Mouse (Mus musculus) liver, postnatal 0 days (tissue): ENCODE data around the gene Nudt3. TPM values are rescaled to one million over a fixed set of nuclear protein-coding genes. Genes with fewer than 3 reads are reported as not detected.
A peak's percentile ranks its signal among the peaks of the same experiment; 100 is the strongest.
"Not testable (repeated sequence)": the region's sequence is repeated elsewhere in the genome, so short reads cannot be mapped to it uniquely, and the experiment has no call there.

ENCODE experiments used
- ATAC-seq: fragments of 200-750 bp; cut with Nextera tagmentation; 2 replicates; pipeline ENCODE4 v1.8.0; 2017; ENCODE audit warnings: mild to moderate bottlenecking, moderate library complexity
- DNase-seq: peaks from one replicate; pipeline ENCODE4 v3.0.0-alpha.2; 2016
- H3K27ac ChIP-seq: fragments of 300-500 bp; sonication (generic); 2 replicates; pipeline ENCODE4 v1.5.1; 2014; ENCODE audit warnings: antibody characterized with exemption, moderate library complexity, mild to moderate bottlenecking, low read depth
- H3K27me3 ChIP-seq: fragments of 300-500 bp; sonication (generic); 2 replicates; pipeline ENCODE4 v1.6.1; 2014; ENCODE audit warnings: low read length, control low read depth, mixed read lengths; ENCODE audit not compliant: insufficient read depth
- H3K36me3 ChIP-seq: fragments of 300-500 bp; sonication (generic); replicated peaks from 2 replicates; pipeline ENCODE4 v1.6.1; 2014; ENCODE audit warnings: mild to moderate bottlenecking, control low read depth, low read length, moderate library complexity, mixed read lengths; ENCODE audit not compliant: insufficient read depth
- H3K4me1 ChIP-seq: fragments of 300-500 bp; sonication (generic); 2 replicates; pipeline ENCODE4 v1.6.1; 2014; ENCODE audit warnings: antibody characterized with exemption, mild to moderate bottlenecking, control low read depth; ENCODE audit not compliant: insufficient read depth
- H3K4me2 ChIP-seq: fragments of 300-500 bp; sonication (generic); 2 replicates; pipeline ENCODE4 v1.6.1; 2014; ENCODE audit warnings: low read depth, mild to moderate bottlenecking, low read length, moderate library complexity, mixed read lengths
- H3K4me3 ChIP-seq: fragments of 300-500 bp; sonication (generic); 2 replicates; pipeline ENCODE4 v1.5.1; 2014; ENCODE audit warnings: low read depth, low read length
- H3K9ac ChIP-seq: fragments of 300-500 bp; sonication (generic); replicated peaks from 2 replicates; pipeline ENCODE4 v1.6.1; 2014; ENCODE audit warnings: mild to moderate bottlenecking, moderate library complexity
- H3K9me3 ChIP-seq: fragments of 300-500 bp; sonication (generic); 2 replicates; pipeline ENCODE4 v1.6.1; 2016; ENCODE audit warnings: mild to moderate bottlenecking, control low read depth, low read length, mixed read lengths
- CTCF ChIP-seq: sonication (generic); IDR thresholded peaks from 2 replicates; pipeline ENCODE4 v1.5.1; 2016; ENCODE audit warnings: antibody characterized with exemption, low read depth
- EP300 ChIP-seq: IDR thresholded peaks from 2 replicates; pipeline ENCODE4 v1.6.1; 2016; ENCODE audit warnings: antibody characterized with exemption, low read depth, mild to moderate bottlenecking
- WGBS: fragments of 180-500 bp; shearing (Covaris S2); extraction: QIAGEN DNeasy Blood & Tissue Kit; methylation state at CpG from one replicate; pipeline ENCODE4 v1.1.7; 2014; ENCODE audit not compliant: insufficient replicate concordance; 5-methylcytosine and 5-hydroxymethylcytosine counted together
- polyA plus RNA-seq: library from polyadenylated mRNA; unstranded; fragments of >200 nt; fragmentation: Nextera tagmentation; extraction: Ambion mirVana; gene quantifications from 2 replicates; pipeline ENCODE4 v1.2.1, GENCODE M21; 2015

The Nudt3 gene
- polyA plus RNA-seq, 1 experiment from 2014 or later, result 17.9 TPM

GRCm38 (mm10) chr17:27644572-27644971 is 21.3 kb upstream of the Nudt3 start:
- Histone ChIP-seq H3K4me1 (no peaks in the 10 kb centered on the region), H3K27ac (no peak overlapping the region), H3K36me3 (no peaks in the 10 kb centered on the region), H3K9me3 (no peaks in the 10 kb centered on the region), H3K4me3 (no peak overlapping the region), H3K9ac (no peak overlapping the region), H3K4me2 (no peak overlapping the region), H3K27me3 (no peaks in the 10 kb centered on the region)
- DNase-seq (no peak), ATAC-seq (0 out of 2 replicates have a peak, but pooled peaks have one; percentile 23)
- WGBS, result 45% methylated on average over 2 of the region's 2 CpGs
- TF ChIP-seq CTCF, result peak; percentile 53
- no peak for TF ChIP-seq EP300

GRCm38 (mm10) chr17:27643756-27644155 is 20.5 kb upstream of the Nudt3 start:
- Histone ChIP-seq H3K9ac (no peak overlapping the region), H3K4me3 (no peak overlapping the region), H3K9me3 (no peaks in the 10 kb centered on the region), H3K4me2 (no peak overlapping the region), H3K27ac (no peak overlapping the region), H3K36me3 (no peaks in the 10 kb centered on the region), H3K27me3 (no peaks in the 10 kb centered on the region), H3K4me1 (no peaks in the 10 kb centered on the region)
- TF ChIP-seq EP300, result no peak
- no peak for TF ChIP-seq CTCF
- DNase-seq (no peak), ATAC-seq (no peak)
- WGBS, result 78% methylated on average over 9 of the region's 9 CpGs

GRCm38 (mm10) chr17:27643101-27643500 is 19.8 kb upstream of the Nudt3 start:
- Histone ChIP-seq H3K9ac (no peak overlapping the region), H3K4me2 (no peak overlapping the region), H3K36me3 (no peaks in the 10 kb centered on the region), H3K27me3 (no peaks in the 10 kb centered on the region), H3K27ac (no peak overlapping the region), H3K4me3 (no peak overlapping the region), H3K4me1 (no peaks in the 10 kb centered on the region), H3K9me3 (no peaks in the 10 kb centered on the region)
- 15% methylated on average over 6 of the region's 6 CpGs for WGBS
- TF ChIP-seq EP300 (no peak), CTCF (no peak)
- ATAC-seq (no peak), DNase-seq (no peak)

GRCm38 (mm10) chr17:27642491-27643062 is 19.3 kb upstream of the Nudt3 start:
- Histone ChIP-seq H3K9ac (no peak overlapping the region), H3K4me2 (no peak overlapping the region), H3K9me3 (no peaks in the 10 kb centered on the region), H3K36me3 (no peaks in the 10 kb centered on the region), H3K27ac (no peak overlapping the region), H3K4me1 (no peaks in the 10 kb centered on the region), H3K27me3 (no peaks in the 10 kb centered on the region), H3K4me3 (no peak overlapping the region)
- ATAC-seq, result no peak
- DNase-seq, result no peak
- TF ChIP-seq EP300 (no peak), CTCF (no peak)
- WGBS, result 31% methylated on average over 12 of the region's 12 CpGs

- H3K4me1 ChIP-seq, DNase-seq, H3K27ac ChIP-seq, ATAC-seq, H3K4me3 ChIP-seq, H3K27me3 ChIP-seq, H3K9ac ChIP-seq, H3K36me3 ChIP-seq, H3K4me2 ChIP-seq, H3K9me3 ChIP-seq: not testable (repeated sequence)
- WGBS, result 80% methylated on average over 6 of the region's 6 CpGs
- peak; percentile 21; the same call in 1 of the 2 replicates for TF ChIP-seq CTCF
These were observed 16.6 kb upstream of the Nudt3 start for GRCm38 (mm10) chr17:27639851-27640250.

GRCm38 (mm10) chr17:27638921-27639332 is 15.6 kb upstream of the Nudt3 start:
- TF ChIP-seq EP300 (no peak), CTCF (peak; percentile 66)
- ATAC-seq, result no peak
- no peaks in the 10 kb centered on the region for H3K27me3 ChIP-seq
- no peak overlapping the region for H3K4me3 ChIP-seq
- DNase-seq, result peak; percentile 52
- H3K9ac ChIP-seq, result no peak overlapping the region
- no peaks in the 10 kb centered on the region for H3K9me3 ChIP-seq
- peaks cover 10% of the 10 kb centered on the region for H3K4me1 ChIP-seq
- no peak overlapping the region for H3K4me2 ChIP-seq
- peaks cover under 1% of the 10 kb centered on the region; the same call in 1 of the 2 replicates for H3K36me3 ChIP-seq
- 80% methylated on average over 20 of the region's 20 CpGs for WGBS
- H3K27ac ChIP-seq, result no peak overlapping the region
